Mouse (Mus musculus) cortical plate, adult 2 months (tissue): ENCODE measurements at regions not wholly inside any gene's neighbourhood (a gene's known extent, or its start where the extent isn't known, plus 50 kb on each side); places are given as distances from the start of the nearest gene placed in this dataset.

Experiments
- H3K27ac ChIP-seq: fragments of 200-500 bp; 2 replicates; pipeline ENCODE4 v1.5.1; 2012; ENCODE audit warnings: low read length, control low read depth, inconsistent platforms; ENCODE audit not compliant: insufficient read depth
- H3K4me1 ChIP-seq: fragments of 200-500 bp; 2 replicates; pipeline ENCODE4 v1.6.1; 2011; ENCODE audit warnings: low read length; ENCODE audit not compliant: control insufficient read depth, insufficient read depth
- H3K4me3 ChIP-seq: fragments of 200-500 bp; 2 replicates; pipeline ENCODE4 v1.5.1; 2011; ENCODE audit warnings: mild to moderate bottlenecking, low read length, control low read depth; ENCODE audit not compliant: insufficient read depth
- CTCF ChIP-seq: fragments of 200-500 bp; IDR thresholded peaks from 2 replicates; pipeline ENCODE4 v1.5.1; 2011; ENCODE audit warnings: mild to moderate bottlenecking, control low read depth, low read length; ENCODE audit not compliant: insufficient read depth; ENCODE audit errors: extremely low read depth
- POLR2A ChIP-seq: fragments of 200-500 bp; IDR thresholded peaks from 2 replicates; pipeline ENCODE4 v1.6.1; 2011; ENCODE audit warnings: mild to moderate bottlenecking, low read length, control low read depth; ENCODE audit not compliant: insufficient read depth; ENCODE audit errors: extremely low read depth

GRCm38 (mm10) chr4:142439450-142440183 lies 200.4 kb upstream of the Kazn start:
- TF ChIP-seq CTCF = no peak
- no peak for TF ChIP-seq POLR2A
- Histone ChIP-seq H3K4me3 (no peak overlapping the region), H3K4me1 (peaks cover 9% of the 10 kb centered on the region), H3K27ac (no peak overlapping the region)

- TF ChIP-seq CTCF = no peak
- no peak for TF ChIP-seq POLR2A
- no peaks in the 10 kb centered on the region for H3K4me1 ChIP-seq
- no peak overlapping the region for H3K27ac ChIP-seq
- no peak overlapping the region for H3K4me3 ChIP-seq
Measured at GRCm38 (mm10) chr4:142424596-142424995, 185.4 kb upstream of the Kazn start.

GRCm38 (mm10) chr4:142420427-142420826 lies 181.2 kb upstream of the Kazn start:
- Histone ChIP-seq H3K4me3 (no peak overlapping the region), H3K27ac (no peak overlapping the region)
- TF ChIP-seq CTCF (no peak), POLR2A (no peak)

GRCm38 (mm10) chr4:142414874-142415273 lies 175.7 kb upstream of the Kazn start:
- Histone ChIP-seq H3K4me1 (peaks cover 8% of the 10 kb centered on the region; the same call in 1 of the 2 replicates), H3K4me3 (no peak overlapping the region), H3K27ac (no peak overlapping the region)
- TF ChIP-seq POLR2A = no peak
- TF ChIP-seq CTCF = no peak; the same call in 1 of the 2 replicates

More at GRCm38 (mm10) chr4:142420427-142420826, 181.2 kb upstream of the Kazn start:
- H3K4me1 ChIP-seq = no peaks in the 10 kb centered on the region

- no peak overlapping the region for H3K27ac ChIP-seq
- H3K4me3 ChIP-seq = no peak overlapping the region
- H3K4me1 ChIP-seq = peaks cover 13% of the 10 kb centered on the region
- TF ChIP-seq POLR2A = no peak
- 0 out of 2 replicates have a peak, but pooled peaks have one; percentile 4 for TF ChIP-seq CTCF
Measured at GRCm38 (mm10) chr4:142411792-142412191, 172.6 kb upstream of the Kazn start.

GRCm38 (mm10) chr4:142410596-142411573 lies 171.7 kb upstream of the Kazn start:
- no peak overlapping the region; the same call in 1 of the 2 replicates for H3K4me3 ChIP-seq
- H3K27ac ChIP-seq = no peak overlapping the region
- TF ChIP-seq CTCF = no peak
- no peak for TF ChIP-seq POLR2A
- peaks cover 13% of the 10 kb centered on the region for H3K4me1 ChIP-seq

GRCm38 (mm10) chr4:142397858-142398257 lies 158.7 kb upstream of the Kazn start:
- Histone ChIP-seq H3K27ac (no peak overlapping the region), H3K4me1 (peaks cover 2% of the 10 kb centered on the region; the same call in 1 of the 2 replicates), H3K4me3 (no peak overlapping the region)
- TF ChIP-seq CTCF = no peak
- no peak for TF ChIP-seq POLR2A

- Histone ChIP-seq H3K27ac (no peak overlapping the region), H3K4me3 (no peak overlapping the region), H3K4me1 (peaks cover 11% of the 10 kb centered on the region)
- TF ChIP-seq POLR2A = no peak
- TF ChIP-seq CTCF = peak; percentile 76
Measured at GRCm38 (mm10) chr4:142392924-142393323, 153.7 kb upstream of the Kazn start.

GRCm38 (mm10) chr4:142390531-142391195 lies 151.5 kb upstream of the Kazn start:
- TF ChIP-seq CTCF (no peak), POLR2A (no peak)
- Histone ChIP-seq H3K4me3 (no peak overlapping the region), H3K27ac (no peak overlapping the region), H3K4me1 (peaks cover 11% of the 10 kb centered on the region)
